Mouse (Mus musculus): Measurements from ENCODE around the gene Ror1. TPM values are rescaled to one million over a fixed set of nuclear protein-coding genes. Genes with fewer than 3 reads are reported as not detected.

The Ror1 gene
- total RNA-seq, 4 experiments from 2014 or later: 4.5 to 5.9 (median 5.4) TPM

DNA sequence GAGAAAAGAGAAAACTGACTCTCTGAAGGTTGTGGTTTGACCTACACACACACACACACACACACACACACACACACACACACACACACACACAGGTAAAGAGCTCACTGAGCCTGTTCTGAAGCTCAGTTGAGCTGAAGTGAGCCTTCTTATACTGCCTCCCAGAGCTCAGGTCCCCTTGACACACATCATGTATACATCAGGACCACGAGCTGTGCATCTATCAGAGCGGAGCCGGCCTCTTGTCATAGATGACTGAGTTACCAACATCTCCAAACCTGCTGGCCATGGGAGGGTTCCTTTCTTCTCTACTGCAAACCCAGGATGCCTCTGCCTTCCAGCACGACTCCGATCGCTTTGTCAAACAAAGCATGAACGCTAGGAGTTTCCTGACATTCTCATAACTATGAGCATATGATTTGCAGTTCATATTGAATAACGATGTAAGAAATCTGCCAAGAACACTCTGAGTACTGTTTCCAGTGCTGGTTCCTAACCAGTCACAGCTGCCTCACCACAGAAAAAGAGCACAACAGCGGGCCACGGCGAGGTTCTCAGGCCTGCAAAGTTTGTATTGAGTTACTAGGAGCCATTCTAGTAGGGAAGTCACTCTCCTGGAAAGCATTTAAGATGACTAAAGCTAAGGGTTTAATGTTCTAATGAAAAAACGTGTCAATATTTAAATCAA, 297.9 kb downstream of the Ror1 start:
- no peak for DNase-seq

DNA sequence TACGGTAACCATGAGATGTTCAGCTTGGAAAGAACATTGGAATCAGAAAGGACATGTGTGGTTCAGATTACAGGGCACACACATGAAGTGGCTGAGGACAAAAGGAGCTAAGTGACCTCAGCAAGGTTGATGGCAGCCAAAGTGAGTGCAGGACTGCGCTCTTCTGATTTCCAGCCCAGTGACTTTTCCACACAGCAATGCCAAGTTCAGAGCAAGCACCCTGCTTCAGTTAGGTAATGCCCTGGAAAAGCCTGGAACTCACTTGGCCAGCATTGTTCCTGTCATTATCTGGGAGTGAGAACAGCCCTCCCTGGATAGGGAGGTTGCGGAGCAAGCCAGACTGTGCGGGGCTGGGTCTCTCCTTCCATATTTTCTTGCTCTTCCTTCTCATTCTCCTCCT, 299.8 kb downstream of the Ror1 start:
- DNase-seq: no peak

GRCm38 (mm10) chr4:100398079-100398478, 302.5 kb downstream of the Ror1 start:
- no peak for DNase-seq

DNA sequence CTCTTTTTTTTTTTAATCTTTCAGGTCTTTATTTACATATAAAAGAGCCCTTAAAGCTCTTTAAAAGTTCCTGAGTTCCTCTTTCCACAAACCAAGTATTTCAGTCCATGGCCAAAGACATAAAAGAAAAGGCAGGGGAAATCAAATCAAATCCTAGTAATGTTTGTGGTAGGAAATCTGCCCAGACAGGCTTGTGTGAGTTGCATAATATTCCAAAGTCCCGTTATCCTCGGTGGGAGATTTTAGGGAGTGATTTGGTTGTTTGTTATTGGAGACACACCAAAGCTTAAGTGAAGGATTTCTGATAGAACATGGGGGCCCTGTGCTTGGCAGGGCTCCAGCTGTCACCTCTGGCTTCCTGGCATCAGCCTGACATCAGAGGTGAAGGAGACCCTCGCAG, 305.5 kb downstream of the Ror1 start:
- DNase-seq: no peak

DNA sequence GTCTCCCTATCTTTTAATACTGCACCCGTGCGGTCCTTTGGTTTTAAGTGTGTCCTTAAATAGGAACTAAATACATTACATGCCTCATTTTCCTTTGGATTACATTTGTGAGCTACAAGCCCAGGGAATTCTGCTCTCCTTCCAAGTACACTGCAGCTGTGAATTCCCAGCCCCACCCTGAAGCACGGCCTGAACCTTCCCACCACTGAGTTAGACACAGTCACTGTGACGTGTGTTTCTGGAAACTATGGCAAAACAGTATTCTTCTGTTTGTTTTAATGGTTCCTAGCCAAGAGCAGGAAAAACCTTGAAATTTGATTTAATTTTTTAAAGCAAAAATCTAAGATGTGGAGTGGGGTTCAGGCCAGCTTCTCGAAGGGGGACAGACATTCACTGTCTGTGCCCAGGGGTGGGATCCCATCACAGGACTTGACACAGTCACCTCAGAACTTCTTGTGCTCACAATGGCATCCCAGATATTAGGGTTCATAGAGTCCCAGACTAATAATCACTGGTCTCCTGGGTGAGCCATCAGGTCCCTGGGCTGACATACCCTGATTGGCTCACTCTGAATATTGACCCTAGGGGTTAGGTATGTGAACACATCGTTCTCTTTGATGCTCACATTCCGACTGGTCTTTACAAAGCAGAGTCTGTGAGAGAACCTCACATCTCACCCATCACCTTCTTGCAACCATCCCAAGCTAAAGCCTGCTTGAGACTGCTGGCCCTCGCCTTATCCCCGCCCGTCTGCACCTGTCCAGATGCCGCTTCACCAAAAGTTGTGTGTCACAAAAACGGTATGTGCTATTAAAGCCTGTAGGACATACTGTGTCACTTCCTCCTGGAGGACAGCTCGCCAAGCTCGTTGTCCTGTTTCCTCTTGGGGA, 306.2 kb downstream of the Ror1 start:
- DNase-seq: no peak

- peak; percentile 35 for DNase-seq
Observed at GRCm38 (mm10) chr4:100407261-100407874, 311.8 kb downstream of the Ror1 start.

DNA sequence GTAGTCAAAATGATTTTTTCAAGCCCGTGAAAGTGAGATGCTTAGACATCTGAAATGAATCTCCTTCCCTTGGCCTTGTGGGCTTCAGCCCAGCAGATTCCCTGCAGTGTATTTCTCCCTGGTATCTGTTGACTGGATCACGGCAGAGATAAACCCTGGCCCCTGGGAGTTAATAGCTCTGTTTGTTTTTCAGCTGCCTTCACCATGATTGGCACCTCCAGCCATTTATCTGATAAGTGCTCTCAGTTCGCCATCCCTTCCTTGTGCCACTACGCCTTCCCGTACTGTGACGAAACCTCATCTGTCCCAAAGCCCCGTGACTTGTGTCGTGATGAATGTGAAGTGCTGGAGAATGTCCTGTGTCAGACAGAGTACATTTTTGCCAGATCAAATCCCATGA, 313.9 kb downstream of the Ror1 start:
- peak; percentile 21 for DNase-seq

GRCm38 (mm10) chr4:100411841-100412539, 316.4 kb downstream of the Ror1 start:
- DNase-seq: no peak

GRCm38 (mm10) chr4:100422756-100423155, 327.2 kb downstream of the Ror1 start:
- no peak for DNase-seq

GRCm38 (mm10) chr4:100426101-100426500, 330.5 kb downstream of the Ror1 start:
- no peak for DNase-seq

- DNase-seq: no peak
Observed at GRCm38 (mm10) chr4:100429371-100429900, 333.8 kb downstream of the Ror1 start.

DNA sequence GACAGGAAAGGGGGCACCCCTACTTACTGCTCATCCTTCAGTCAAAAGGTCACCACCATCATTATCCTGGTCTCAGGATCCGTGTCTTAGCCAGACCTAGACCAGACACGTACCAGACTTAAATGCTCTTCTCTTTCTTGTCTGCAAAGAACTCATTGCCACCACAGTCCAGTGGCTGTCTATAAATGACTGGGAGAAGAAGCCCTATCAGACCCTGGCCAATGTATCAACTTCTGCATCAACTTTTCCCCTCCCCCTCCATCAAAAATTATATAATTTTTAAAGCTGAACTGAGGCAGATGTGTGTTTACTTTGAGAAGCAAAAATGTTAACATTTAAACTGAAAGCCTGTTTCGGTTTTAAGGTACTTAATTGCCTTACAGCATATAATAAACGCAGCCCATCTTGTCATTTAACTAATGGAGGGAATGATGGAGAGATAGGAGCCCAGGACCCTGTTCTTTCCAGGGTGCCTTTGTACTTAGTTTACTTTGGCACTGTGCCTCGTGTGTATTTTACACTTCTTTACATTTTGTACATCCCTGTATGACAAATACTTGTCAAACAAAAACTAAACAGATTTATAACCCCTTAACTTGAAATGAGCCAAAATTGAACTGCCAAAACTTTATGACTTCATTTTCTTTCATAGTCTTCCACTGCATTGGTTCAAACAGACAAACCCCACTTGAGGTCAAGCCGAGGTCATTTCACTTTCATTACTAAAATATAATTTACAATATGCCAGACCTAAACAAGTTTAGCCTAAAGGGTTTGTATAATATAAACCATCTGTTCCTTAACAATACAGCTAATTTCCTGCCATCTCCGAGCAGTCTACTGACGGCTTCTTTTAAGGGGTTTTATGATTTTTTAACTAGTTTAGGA, 339.9 kb downstream of the Ror1 start:
- DNase-seq: no peak

GRCm38 (mm10) chr4:100436169-100436547, 340.6 kb downstream of the Ror1 start:
- no peak for DNase-seq

DNA sequence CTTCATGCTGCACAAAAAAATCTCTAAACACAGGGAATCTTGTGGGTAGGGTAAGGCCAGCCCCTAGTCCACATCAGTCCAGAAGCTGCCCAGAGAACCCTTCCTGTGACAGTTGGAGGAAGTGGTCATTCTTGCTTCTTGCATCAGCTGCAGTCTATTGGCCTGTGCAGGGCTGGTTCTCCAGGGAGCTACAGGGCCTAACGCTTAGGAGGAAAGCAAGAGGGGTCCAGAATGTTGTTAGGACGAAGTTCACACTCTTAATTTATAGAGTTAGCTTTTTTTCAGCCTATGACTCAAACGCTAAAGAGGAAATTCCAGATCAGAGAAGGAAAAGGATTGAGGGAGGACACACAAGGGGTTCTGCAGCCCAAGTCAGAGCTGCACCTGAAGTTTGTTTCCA, 351.3 kb downstream of the Ror1 start:
- no peak for DNase-seq

- no peak for DNase-seq
Observed at GRCm38 (mm10) chr4:100462493-100463120, 367.0 kb downstream of the Ror1 start.

DNA sequence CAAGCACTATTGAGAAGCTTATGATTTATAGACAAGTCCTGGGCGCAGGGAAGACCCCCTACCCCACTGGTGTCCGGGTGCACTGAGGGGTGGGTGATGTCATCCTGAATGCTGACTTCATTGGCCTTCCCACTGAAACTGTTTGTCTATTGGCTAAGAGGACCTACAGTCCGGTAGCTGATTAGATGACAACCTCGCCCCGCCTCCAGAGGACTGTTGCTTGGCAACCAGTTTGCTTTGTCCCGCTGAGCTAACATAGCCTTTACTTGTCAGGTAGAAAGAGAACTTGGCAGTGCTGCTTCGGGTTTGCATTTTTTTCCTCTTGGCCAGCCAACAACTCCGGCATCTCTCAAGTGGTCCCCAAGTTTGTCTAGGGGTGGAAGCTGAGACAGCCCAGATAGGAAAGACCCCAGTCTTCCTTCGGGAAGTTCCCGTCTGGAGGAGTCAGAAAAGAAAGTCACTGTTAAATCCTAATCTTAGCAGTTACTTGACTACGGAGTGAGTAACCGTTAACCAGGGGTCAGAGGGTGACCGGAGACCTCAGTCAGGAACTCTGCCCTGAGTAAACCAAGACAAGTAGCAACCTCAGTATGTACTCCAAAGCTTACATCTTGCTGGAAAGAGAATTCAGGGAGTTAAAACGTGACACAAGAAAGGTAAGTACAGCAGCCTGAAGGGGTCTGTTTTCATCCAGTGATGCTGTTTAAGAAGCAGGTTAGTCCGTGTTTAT, 383.2 kb downstream of the Ror1 start, which contains the start of gene Ube2u:
Gene Ube2u (plus strand): TSS at position 258 of the 730 bp plus-strand sequence.
- DNase-seq: peak; percentile 63

DNA sequence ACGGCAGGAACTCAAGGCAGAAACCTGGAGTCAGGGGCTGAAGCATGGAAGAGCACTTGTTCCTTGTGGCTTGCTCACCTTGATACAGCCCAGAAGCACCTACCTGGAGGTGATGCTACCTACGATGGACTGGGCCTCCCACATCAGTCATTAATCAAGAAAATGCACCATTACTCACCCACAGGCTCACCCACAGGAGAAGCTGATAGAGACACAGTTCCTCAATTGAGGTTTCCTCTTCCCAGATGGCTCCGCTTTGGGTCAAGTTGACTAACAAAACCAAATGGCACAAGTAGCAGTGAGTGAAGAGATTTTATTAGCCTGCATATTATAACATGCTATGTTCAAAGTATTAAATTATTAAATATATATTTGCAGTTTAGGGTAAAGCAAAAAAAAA, 392.9 kb downstream of the Ror1 start:
- no peak for DNase-seq
